Mouse (Mus musculus) MEL (cell line): ENCODE measurements at regions not wholly inside any gene's neighbourhood (a gene's known extent, or its start where the extent isn't known, plus 50 kb on each side); places are given as distances from the start of the nearest gene placed in this dataset.
"Not testable (repeated sequence)": the region's sequence is repeated elsewhere in the genome, so short reads cannot be mapped to it uniquely, and the experiment has no call there.

Experiments
- DNase-seq: peaks from one replicate; pipeline ENCODE4 v3.0.0; 2011; ENCODE audit warnings: low read depth, low spot score
- H3K27ac ChIP-seq: 2 replicates; pipeline ENCODE4 v1.5.1; 2012; ENCODE audit warnings: low read depth, mild to moderate bottlenecking, control low read depth, low read length, moderate library complexity; ENCODE audit not compliant: control insufficient read depth
- H3K27me3 ChIP-seq, 2 experiments: fragments of 150-350 bp in 1 of 2; sonication (generic) in 1 of 2; 2 replicates each; pipeline ENCODE4 v1.6.1; 2012; ENCODE audit warnings: low read length in 2 of 2, mild to moderate bottlenecking in 2 of 2, improper control_type of control experiment in 1 of 2, moderate library complexity in 1 of 2; ENCODE audit not compliant: insufficient read depth in 2 of 2, control insufficient read depth in 1 of 2
- H3K36me3 ChIP-seq, 2 experiments: 2 replicates each; pipeline ENCODE4 v1.6.1; 2012 to 2014; ENCODE audit warnings: low read length in 2 of 2, improper control_type of control experiment in 1 of 2, inconsistent platforms in 1 of 2, mild to moderate bottlenecking in 1 of 2; ENCODE audit not compliant: insufficient read depth in 2 of 2, control insufficient read depth in 1 of 2
- H3K4me1 ChIP-seq, 2 experiments: fragments of 150-350 bp in 1 of 2; sonication (generic) in 1 of 2; 2 replicates each; pipeline ENCODE4 v1.6.1; 2012; ENCODE audit warnings: low read length in 2 of 2, improper control_type of control experiment in 1 of 2, mild to moderate bottlenecking in 1 of 2; ENCODE audit not compliant: insufficient read depth in 2 of 2, control insufficient read depth in 1 of 2
- H3K4me3 ChIP-seq, 2 experiments: fragments of 150-350 bp in 1 of 2; sonication (generic) in 1 of 2; 2 replicates each; pipeline ENCODE4 v1.5.1; 2012; ENCODE audit warnings: low read depth in 2 of 2, low read length in 2 of 2, mild to moderate bottlenecking in 2 of 2, moderate library complexity in 2 of 2, control low read depth in 1 of 2, improper control_type of control experiment in 1 of 2; ENCODE audit not compliant: control insufficient read depth in 1 of 2, insufficient read depth in 1 of 2
- H3K79me2 ChIP-seq: 2 replicates; pipeline ENCODE4 v1.6.1; 2012; ENCODE audit warnings: mild to moderate bottlenecking, low read length, moderate library complexity; ENCODE audit not compliant: control insufficient read depth, poor library complexity, insufficient read depth
- H3K9ac ChIP-seq: 2 replicates; pipeline ENCODE4 v1.6.1; 2012; ENCODE audit warnings: low read depth, mild to moderate bottlenecking, control low read depth, low read length, moderate library complexity; ENCODE audit not compliant: control insufficient read depth, poor library complexity, severe bottlenecking
- H3K9me3 ChIP-seq: fragments of 150-350 bp; sonication (generic); replicated peaks from 2 replicates; pipeline ENCODE4 v1.6.1; 2012; ENCODE audit warnings: mild to moderate bottlenecking, low read length, improper control_type of control experiment, moderate library complexity; ENCODE audit not compliant: insufficient read depth
- CHD1 ChIP-seq: IDR thresholded peaks from 2 replicates; pipeline ENCODE4 v1.6.1; 2012; ENCODE audit warnings: low read depth, mild to moderate bottlenecking, inconsistent platforms, low read length, improper control_type of control experiment
- CTCF ChIP-seq, 3 experiments: IDR thresholded peaks in 2 of 3; conservative IDR thresholded peaks in 1 of 3; 2 replicates each; pipeline ENCODE4 v1.5.1; 2011 to 2012; ENCODE audit warnings: low read length in 3 of 3, low read depth in 2 of 3, mild to moderate bottlenecking in 2 of 3, improper control_type of control experiment in 1 of 3, inconsistent platforms in 1 of 3, mixed read lengths in 1 of 3, moderate library complexity in 1 of 3; ENCODE audit not compliant: control insufficient read depth in 1 of 3, insufficient read depth in 1 of 3, poor library complexity in 1 of 3, severe bottlenecking in 1 of 3
- EP300 ChIP-seq, 2 experiments: IDR thresholded peaks; 2 replicates each; pipeline ENCODE4 v1.6.1; 2011; ENCODE audit warnings: improper control_type of control experiment in 2 of 2, low read length in 2 of 2, low read depth in 1 of 2, mild to moderate bottlenecking in 1 of 2
- GABPA ChIP-seq: IDR thresholded peaks from 2 replicates; pipeline ENCODE4 v1.6.1; 2012; ENCODE audit warnings: low read depth, mild to moderate bottlenecking, inconsistent platforms, low read length, improper control_type of control experiment, moderate library complexity
- GATA1 ChIP-seq: IDR thresholded peaks from 2 replicates; pipeline ENCODE4 v1.6.1; 2011; ENCODE audit warnings: low read depth, low read length, improper control_type of control experiment
- HCFC1 ChIP-seq: IDR thresholded peaks from 2 replicates; pipeline ENCODE4 v1.6.1; 2012; ENCODE audit warnings: low read depth, mild to moderate bottlenecking, inconsistent platforms, low read length, improper control_type of control experiment, moderate library complexity
- KAT2A ChIP-seq: conservative IDR thresholded peaks from 2 replicates; pipeline ENCODE4 v1.6.1; 2012; ENCODE audit warnings: low read depth, low read length, improper control_type of control experiment, inconsistent platforms
- MAZ ChIP-seq: IDR thresholded peaks from 2 replicates; pipeline ENCODE4 v1.6.1; 2012; ENCODE audit warnings: low read depth, mild to moderate bottlenecking, inconsistent platforms, low read length, improper control_type of control experiment
- MYC ChIP-seq: IDR thresholded peaks from 2 replicates; pipeline ENCODE4 v1.6.1; 2011; ENCODE audit warnings: low read depth, mild to moderate bottlenecking, low read length, improper control_type of control experiment, moderate library complexity
- NRF1 ChIP-seq: IDR thresholded peaks from 2 replicates; pipeline ENCODE4 v1.6.1; 2014; ENCODE audit warnings: low read depth, mild to moderate bottlenecking, inconsistent platforms, low read length, improper control_type of control experiment, moderate library complexity; ENCODE audit not compliant: poor library complexity, insufficient read depth, severe bottlenecking
- POLR2AphosphoS5 ChIP-seq: IDR thresholded peaks from 2 replicates; pipeline ENCODE4 v1.6.1; 2012; ENCODE audit warnings: low read depth, borderline replicate concordance, mild to moderate bottlenecking, inconsistent platforms, low read length, moderate library complexity, mixed read lengths
- RAD21 ChIP-seq: IDR thresholded peaks from 2 replicates; pipeline ENCODE4 v1.6.1; 2011; ENCODE audit warnings: mild to moderate bottlenecking, low read depth, low read length, improper control_type of control experiment
- RCOR1 ChIP-seq: IDR thresholded peaks from 2 replicates; pipeline ENCODE4 v1.6.1; 2012; ENCODE audit warnings: low read depth, mild to moderate bottlenecking, inconsistent platforms, low read length, improper control_type of control experiment
- SIN3A ChIP-seq: IDR thresholded peaks from 2 replicates; pipeline ENCODE4 v1.6.1; 2012; ENCODE audit warnings: low read length, improper control_type of control experiment, inconsistent platforms
- SMC3 ChIP-seq: IDR thresholded peaks from 2 replicates; pipeline ENCODE4 v1.6.1; 2011; ENCODE audit warnings: low read depth, low read length, improper control_type of control experiment
- TCF12 ChIP-seq: IDR thresholded peaks from 2 replicates; pipeline ENCODE4 v1.6.1; 2014; ENCODE audit warnings: low read depth, mild to moderate bottlenecking, inconsistent platforms, low read length, improper control_type of control experiment, moderate library complexity
- UBTF ChIP-seq: IDR thresholded peaks from 2 replicates; pipeline ENCODE4 v1.6.1; 2012; ENCODE audit warnings: low read depth, mild to moderate bottlenecking, inconsistent platforms, low read length, improper control_type of control experiment, moderate library complexity, borderline replicate concordance; ENCODE audit not compliant: insufficient read depth
- ZKSCAN1 ChIP-seq: IDR thresholded peaks from 2 replicates; pipeline ENCODE4 v1.6.1; 2012; ENCODE audit warnings: low read depth, mild to moderate bottlenecking, inconsistent platforms, low read length, improper control_type of control experiment, moderate library complexity
- ZNF384 ChIP-seq: IDR thresholded peaks from 2 replicates; pipeline ENCODE4 v1.6.1; 2012; ENCODE audit warnings: low read depth, mild to moderate bottlenecking, inconsistent platforms, low read length, improper control_type of control experiment

GRCm38 (mm10) chr8:31725430-31725829, 1703.1 kb upstream of the 5930422O12Rik start:
- no peaks in the 10 kb centered on the region for H3K79me2 ChIP-seq
- DNase-seq: no peak
- H3K9ac ChIP-seq: no peak overlapping the region
- no peak overlapping the region for H3K4me3 ChIP-seq
- no peaks in the 10 kb centered on the region for H3K36me3 ChIP-seq
- no peaks in the 10 kb centered on the region for H3K27me3 ChIP-seq
- H3K4me1 ChIP-seq: no peaks in the 10 kb centered on the region; a peak in 1 of 4 replicates
- TF ChIP-seq KAT2A: no peak
- no peak for TF ChIP-seq SIN3A
- TF ChIP-seq TCF12: peak; percentile 27; the same call in 1 of the 2 replicates
- TF ChIP-seq GABPA: no peak
- no peak for TF ChIP-seq MYC
- 0 out of 2 replicates have a peak, but pooled peaks have one; percentile 7 for TF ChIP-seq GATA1
- TF ChIP-seq EP300 (IDR thresholded peaks at IDR 0.05; ENCODE audit: low read depth in 1 of 2, low read length in 2 of 2): peak in 1 of 2 experiments; percentile 27; a peak in 1 of 4 replicates
- TF ChIP-seq NRF1: no peak
- no peak for TF ChIP-seq RCOR1
- H3K9me3 ChIP-seq: no peaks in the 10 kb centered on the region
- H3K27ac ChIP-seq: peak overlapping the region; percentile 26

GRCm38 (mm10) chr8:31735610-31736009, 1692.9 kb upstream of the 5930422O12Rik start:
- no peak for TF ChIP-seq SMC3
- no peak for TF ChIP-seq ZNF384
- no peak for TF ChIP-seq CTCF (IDR thresholded peaks at IDR 0.05 in 2 of 3, conservative IDR thresholded peaks at IDR 0.05 in 1 of 3; ENCODE audit: control insufficient read depth in 1 of 3, insufficient read depth in 1 of 3, low read depth in 2 of 3, low read length in 3 of 3, poor library complexity in 1 of 3, severe bottlenecking in 1 of 3)
- TF ChIP-seq MYC: no peak
- TF ChIP-seq POLR2AphosphoS5: no peak
- no peak for TF ChIP-seq ZKSCAN1
- TF ChIP-seq MAZ: no peak
- no peak for TF ChIP-seq UBTF
- no peak for TF ChIP-seq CHD1
- TF ChIP-seq HCFC1: no peak
- no peak for TF ChIP-seq RAD21
- Histone ChIP-seq H3K79me2 (no peaks in the 10 kb centered on the region), H3K27me3 (no peaks in the 10 kb centered on the region), H3K36me3 (no peaks in the 10 kb centered on the region), H3K9me3 (no peaks in the 10 kb centered on the region), H3K27ac (no peak overlapping the region), H3K4me1 (no peaks in the 10 kb centered on the region), H3K9ac (no peak overlapping the region), H3K4me3 (no peak overlapping the region)
- no peak for DNase-seq

GRCm38 (mm10) chr8:31737314-31737713, 1691.2 kb upstream of the 5930422O12Rik start:
- H3K27me3 ChIP-seq, H3K9me3 ChIP-seq, H3K4me1 ChIP-seq, H3K9ac ChIP-seq, H3K4me3 ChIP-seq, H3K27ac ChIP-seq, DNase-seq, H3K79me2 ChIP-seq, H3K36me3 ChIP-seq: not testable (repeated sequence)
